In the genomic region with DNA sequence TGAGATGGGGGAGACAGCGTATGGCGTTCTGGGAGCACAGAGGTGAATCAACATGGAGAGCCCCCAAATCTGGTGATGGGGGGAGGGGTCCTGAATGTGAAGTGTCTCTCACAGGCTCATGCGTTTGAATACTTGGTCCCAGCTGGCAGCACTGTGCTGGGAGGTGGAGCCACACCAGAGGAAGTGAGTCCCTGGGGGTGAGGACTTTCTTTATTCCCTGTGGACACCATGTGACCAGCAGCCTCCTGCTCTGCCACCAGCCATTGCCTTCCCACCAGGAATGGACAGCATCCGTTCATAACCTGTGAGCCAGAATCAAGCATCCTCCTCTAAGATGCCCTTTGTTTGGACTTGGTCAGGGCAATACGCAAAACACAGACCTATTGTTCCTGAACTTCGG, we compare ENCODE assay signal across 25 mouse cellular contexts.
A peak's percentile ranks its signal among the peaks of the same experiment; 100 is the strongest.
DNase-seq lines count a peak whose midpoint lies in the region; ATAC-seq lines count a peak whose summit lies in the region.
"Had no signal": no experiment of that assay in that cellular context is flagged by ENCODE, and none has a peak within 500 bp of the region (broad histone marks: within the 10 kb centered on the region; RNA-seq: fewer than 3 reads in every experiment).

No protein-coding gene starts in this region.

- no peak overlapping the region for H3K9ac ChIP-seq in heart, embryonic 11.5 days (ENCODE audit: low read depth, low read length)
- H3K9ac ChIP-seq: embryonic facial prominence, embryonic 12.5 days; embryonic facial prominence, embryonic 15.5 days; forebrain, postnatal 0 days; hindbrain, embryonic 12.5 days; hindbrain, embryonic 15.5 days had no signal

- H3K4me2 ChIP-seq in heart, embryonic 11.5 days, result no peak overlapping the region
- H3K4me2 ChIP-seq: embryonic facial prominence, embryonic 12.5 days; embryonic facial prominence, embryonic 15.5 days; hindbrain, embryonic 12.5 days; hindbrain, embryonic 15.5 days had no signal

- H3K27me3 ChIP-seq in heart, embryonic 11.5 days (ENCODE audit: control insufficient read depth, insufficient read depth, low read length), result no peaks in the 10 kb centered on the region
- H3K27me3 ChIP-seq: CH12.LX; embryonic facial prominence, embryonic 12.5 days; embryonic facial prominence, embryonic 15.5 days; hindbrain, embryonic 12.5 days; hindbrain, embryonic 15.5 days; Patski had no signal

- H3K4me1 ChIP-seq in heart, embryonic 11.5 days (ENCODE audit: control insufficient read depth, insufficient read depth, low read length), result no peaks in the 10 kb centered on the region
- H3K4me1 ChIP-seq: embryonic facial prominence, embryonic 15.5 days; hindbrain, embryonic 15.5 days had no signal

- no peaks in the 10 kb centered on the region for H3K9me3 ChIP-seq in heart, embryonic 11.5 days (replicated peaks; ENCODE audit: control insufficient read depth, low read length)
- H3K9me3 ChIP-seq: embryonic facial prominence, embryonic 12.5 days; embryonic facial prominence, embryonic 15.5 days; hindbrain, embryonic 12.5 days; hindbrain, embryonic 15.5 days had no signal

- no peak for ATAC-seq in heart, embryonic 11.5 days (replicated peaks; ENCODE audit: insufficient number of reproducible peaks, low FRiP score, low TSS enrichment)
- ATAC-seq: forebrain, embryonic 14.5 days; forebrain, postnatal 0 days; intestine, postnatal 0 days; Patski had no signal

- H3K4me3 ChIP-seq in heart, embryonic 11.5 days (ENCODE audit: low read depth, low read length), result no peak overlapping the region
- H3K4me3 ChIP-seq: embryonic facial prominence, embryonic 12.5 days; embryonic facial prominence, embryonic 15.5 days; hindbrain, embryonic 12.5 days; hindbrain, embryonic 15.5 days had no signal

- DNase-seq in heart, adult 11 months, result peak; percentile 96
- DNase-seq in heart, adult 9 months (ENCODE audit: low spot score in 2 of 2), result peak; percentile 8 to 39
- DNase-seq in heart, postnatal 4 days, result no peak
- DNase-seq in retina, postnatal 1 day, result peak; percentile 11
- no peak for DNase-seq in retina, embryonic 14.5 days (ENCODE audit: low spot score)
- DNase-seq: adrenal gland, postnatal 10 days; adrenal gland, postnatal 36 days; B cell, adult 2 months; cerebellum, adult 11 months; cerebellum, adult 2 months; cerebellum, adult 9-11 months; cerebellum, postnatal 25 days; forebrain, postnatal 0 days; gastrocnemius, postnatal 36 days; kidney, adult 2 months had no signal

- WGBS in heart, embryonic 11.5 days (ENCODE audit: insufficient replicate concordance), result 80% methylated on average over 6 of the region's 6 CpGs

- H3K27ac ChIP-seq in heart, embryonic 11.5 days (ENCODE audit: low read depth, low read length), result no peak overlapping the region
- H3K27ac ChIP-seq: embryonic facial prominence, embryonic 12.5 days; embryonic facial prominence, embryonic 15.5 days; hindbrain, embryonic 12.5 days; hindbrain, embryonic 15.5 days had no signal

- no peaks in the 10 kb centered on the region for H3K36me3 ChIP-seq in heart, embryonic 11.5 days (ENCODE audit: control insufficient read depth, insufficient read depth, low read length)
- H3K36me3 ChIP-seq: embryonic facial prominence, embryonic 12.5 days; embryonic facial prominence, embryonic 15.5 days; G1E; hindbrain, embryonic 12.5 days; hindbrain, embryonic 15.5 days had no signal

Comparison
In these comparisons a context has a peak if more than half of its experiments do, and no peak if none do; other contexts are left out.
1. DNase-seq: peak in heart, adult 11 months (single experiment), heart, adult 9 months (2 of 2) and retina, postnatal 1 day (single experiment); none in heart, postnatal 4 days (single experiment) and retina, embryonic 14.5 days (single experiment).